Mouse (Mus musculus) hindbrain, embryonic 12.5 days (tissue): ENCODE results near the gene Abcf1. TPM values are rescaled to one million over a fixed set of nuclear protein-coding genes. Genes with fewer than 3 reads are reported as not detected.

Experiments
- ATAC-seq: fragments of 200-750 bp; cut with Nextera tagmentation; 2 replicates; pipeline ENCODE4 v1.8.0; 2017; ENCODE audit warnings: moderate TSS enrichment; ENCODE audit not compliant: low FRiP score
- H3K27ac ChIP-seq: fragments of 300-500 bp; sonication (generic); 2 replicates; pipeline ENCODE4 v1.5.1; 2016; ENCODE audit warnings: mild to moderate bottlenecking
- H3K27me3 ChIP-seq: fragments of 300-500 bp; sonication (generic); 2 replicates; pipeline ENCODE4 v1.6.1; 2016; ENCODE audit warnings: mild to moderate bottlenecking
- H3K36me3 ChIP-seq: fragments of 300-500 bp; sonication (generic); 2 replicates; pipeline ENCODE4 v1.6.1; 2016; ENCODE audit warnings: mild to moderate bottlenecking
- H3K4me1 ChIP-seq: fragments of 300-500 bp; sonication (generic); 2 replicates; pipeline ENCODE4 v1.6.1; 2016
- H3K4me2 ChIP-seq: fragments of 300-500 bp; sonication (generic); replicated peaks from 2 replicates; pipeline ENCODE4 v1.6.1; 2016; ENCODE audit warnings: mild to moderate bottlenecking
- H3K4me3 ChIP-seq: fragments of 300-500 bp; sonication (generic); 2 replicates; pipeline ENCODE4 v1.5.1; 2016; ENCODE audit warnings: mild to moderate bottlenecking
- H3K9ac ChIP-seq: fragments of 300-500 bp; sonication (generic); 2 replicates; pipeline ENCODE4 v1.6.1; 2016; ENCODE audit warnings: mild to moderate bottlenecking, moderate library complexity
- H3K9me3 ChIP-seq: fragments of 300-500 bp; sonication (generic); replicated peaks from 2 replicates; pipeline ENCODE4 v1.6.1; 2016; ENCODE audit warnings: mild to moderate bottlenecking
- WGBS: fragments of 180-500 bp; shearing (Covaris S2); methylation state at CpG from one replicate; pipeline ENCODE4 v1.1.7; 2016; 5-methylcytosine and 5-hydroxymethylcytosine counted together
- polyA plus RNA-seq: library from polyadenylated mRNA; unstranded; fragments of >200 nt; fragmentation: Nextera tagmentation; extraction: Ambion mirVana; gene quantifications from 2 replicates; pipeline ENCODE4 v1.2.1, GENCODE M21; 2016

The Abcf1 gene
- polyA plus RNA-seq, 1 experiment from 2014 or later, result 109 TPM

DNA sequence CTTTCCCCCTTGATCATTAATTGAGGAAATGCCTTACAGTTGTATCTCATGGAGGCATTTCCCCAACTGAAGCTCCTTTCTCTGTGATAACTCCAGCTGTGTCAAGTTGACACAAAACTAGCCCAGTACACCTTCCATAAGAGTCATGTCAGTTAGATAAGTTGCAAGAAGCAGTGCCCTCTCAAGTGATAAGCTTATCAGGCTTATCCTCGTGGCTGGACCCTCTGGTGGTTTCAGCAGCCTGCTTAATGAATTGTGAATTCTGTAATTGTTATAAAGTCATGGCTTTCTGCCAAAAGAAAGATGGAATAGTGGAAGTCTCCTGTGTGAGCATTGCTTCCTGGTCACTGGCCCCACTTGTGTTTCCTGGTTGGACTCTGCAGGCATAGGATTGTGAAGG lies 42.1 kb downstream of the Abcf1 start:
- 81% methylated on average over 1 of the region's 1 CpGs for WGBS
- Histone ChIP-seq H3K9ac (no peak overlapping the region), H3K4me3 (no peak overlapping the region), H3K36me3 (peaks cover 86% of the 10 kb centered on the region), H3K9me3 (no peaks in the 10 kb centered on the region), H3K27ac (no peak overlapping the region), H3K27me3 (no peaks in the 10 kb centered on the region), H3K4me2 (no peak overlapping the region), H3K4me1 (no peaks in the 10 kb centered on the region)
- ATAC-seq, result no peak

GRCm38 (mm10) chr17:35923281-35923680 lies 46.3 kb downstream of the Abcf1 start:
- Histone ChIP-seq H3K9me3 (no peaks in the 10 kb centered on the region), H3K36me3 (peaks cover 50% of the 10 kb centered on the region), H3K4me3 (no peak overlapping the region), H3K27ac (no peak overlapping the region), H3K4me2 (no peak overlapping the region), H3K9ac (no peak overlapping the region), H3K27me3 (no peaks in the 10 kb centered on the region), H3K4me1 (peaks cover 27% of the 10 kb centered on the region)
- WGBS, result 91% methylated on average over 4 of the region's 4 CpGs
- no peak for ATAC-seq

DNA sequence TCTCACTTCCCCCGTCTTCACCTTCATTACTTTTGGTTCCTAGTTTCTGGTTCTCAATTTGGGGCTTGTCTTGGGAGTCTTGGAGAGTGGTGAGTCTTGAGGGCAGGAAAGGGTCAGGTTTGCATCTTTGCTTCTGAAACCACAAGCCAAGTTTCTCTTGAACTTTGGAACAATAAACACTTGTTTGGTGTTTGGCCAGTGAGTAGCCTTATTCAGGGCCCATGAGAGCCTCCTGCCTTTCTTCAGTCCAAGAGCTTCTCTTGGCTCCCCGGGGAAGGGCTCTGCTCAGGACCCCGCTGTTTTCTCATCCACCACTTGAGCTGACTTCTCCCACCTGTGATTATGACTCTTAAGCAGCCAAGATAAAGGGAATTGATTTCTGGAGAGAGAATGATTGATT lies 47.0 kb downstream of the Abcf1 start:
- 89% methylated on average over 3 of the region's 3 CpGs for WGBS
- H3K27ac ChIP-seq, result no peak overlapping the region
- no peak for ATAC-seq
- H3K27me3 ChIP-seq, result no peaks in the 10 kb centered on the region
- peaks cover 43% of the 10 kb centered on the region for H3K36me3 ChIP-seq
- no peak overlapping the region for H3K9ac ChIP-seq
- H3K4me2 ChIP-seq, result no peak overlapping the region
- no peaks in the 10 kb centered on the region for H3K9me3 ChIP-seq
- peaks cover 27% of the 10 kb centered on the region for H3K4me1 ChIP-seq
- H3K4me3 ChIP-seq, result no peak overlapping the region

DNA sequence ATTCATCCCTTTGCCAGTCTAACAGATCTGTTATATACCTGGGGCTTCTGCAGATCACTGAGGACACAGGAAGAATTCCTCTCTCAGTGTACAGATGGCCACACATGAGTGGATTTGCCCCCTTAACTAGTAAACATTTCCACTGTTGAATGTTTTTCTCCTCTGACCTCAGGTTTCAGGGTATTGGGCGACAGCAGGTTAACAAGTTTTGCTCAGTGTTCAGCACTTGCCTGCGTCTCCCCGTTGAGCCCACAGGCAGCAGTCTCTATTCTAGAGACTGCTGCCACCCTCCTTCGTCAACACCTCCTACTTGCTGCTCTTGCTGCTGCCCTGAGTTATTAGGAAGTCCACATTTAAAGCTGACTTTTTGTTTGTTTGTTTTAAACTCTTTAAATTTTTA lies 47.9 kb downstream of the Abcf1 start:
- no peak for ATAC-seq
- WGBS, result 89% methylated on average over 4 of the region's 4 CpGs
- Histone ChIP-seq H3K36me3 (peaks cover 37% of the 10 kb centered on the region), H3K4me2 (no peak overlapping the region), H3K27me3 (no peaks in the 10 kb centered on the region), H3K9me3 (no peaks in the 10 kb centered on the region), H3K4me3 (no peak overlapping the region), H3K27ac (no peak overlapping the region), H3K9ac (no peak overlapping the region), H3K4me1 (peaks cover 27% of the 10 kb centered on the region)

GRCm38 (mm10) chr17:35920862-35921562 lies 48.5 kb downstream of the Abcf1 start:
- Histone ChIP-seq H3K4me3 (no peak overlapping the region), H3K9ac (no peak overlapping the region; the same call in 1 of the 2 replicates), H3K9me3 (no peaks in the 10 kb centered on the region), H3K27me3 (no peaks in the 10 kb centered on the region), H3K4me1 (peaks cover 27% of the 10 kb centered on the region), H3K4me2 (peak overlapping the region; percentile 89; the same call in 1 of the 2 replicates), H3K27ac (peak overlapping the region; percentile 99), H3K36me3 (peaks cover 30% of the 10 kb centered on the region)
- ATAC-seq, result no peak
- 73% methylated on average over 5 of the region's 5 CpGs for WGBS

DNA sequence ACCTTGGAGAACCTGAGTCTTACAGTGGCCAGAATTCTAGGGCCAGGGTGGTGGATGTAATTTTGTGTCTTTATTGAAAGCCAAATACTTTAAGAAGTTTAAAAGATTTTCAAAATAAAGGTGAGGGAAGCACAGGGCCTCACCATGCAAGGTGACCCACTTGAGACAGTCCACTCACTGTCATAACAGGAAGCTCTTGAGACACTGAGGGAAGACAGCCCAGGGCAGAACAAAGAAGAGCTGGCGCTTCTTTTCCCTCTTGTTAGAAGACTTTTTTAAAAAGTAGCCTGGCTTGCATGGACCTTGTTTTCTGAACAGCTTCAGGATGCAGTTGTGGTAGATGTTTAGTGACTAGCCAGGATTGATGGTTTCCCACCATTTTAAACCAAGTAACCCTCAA lies 49.2 kb downstream of the Abcf1 start:
- peak overlapping the region; percentile 99 for H3K27ac ChIP-seq
- no peak overlapping the region for H3K9ac ChIP-seq
- no peaks in the 10 kb centered on the region for H3K9me3 ChIP-seq
- H3K4me3 ChIP-seq, result no peak overlapping the region
- WGBS, result 86% methylated on average over 1 of the region's 1 CpGs
- no peaks in the 10 kb centered on the region for H3K27me3 ChIP-seq
- ATAC-seq, result no peak
- peak overlapping the region; percentile 89 for H3K4me2 ChIP-seq
- H3K4me1 ChIP-seq, result peaks cover 30% of the 10 kb centered on the region
- peaks cover 25% of the 10 kb centered on the region for H3K36me3 ChIP-seq

GRCm38 (mm10) chr17:35919864-35920301 lies 49.7 kb downstream of the Abcf1 start:
- 51% methylated on average over 6 of the region's 6 CpGs for WGBS
- ATAC-seq, result no peak

DNA sequence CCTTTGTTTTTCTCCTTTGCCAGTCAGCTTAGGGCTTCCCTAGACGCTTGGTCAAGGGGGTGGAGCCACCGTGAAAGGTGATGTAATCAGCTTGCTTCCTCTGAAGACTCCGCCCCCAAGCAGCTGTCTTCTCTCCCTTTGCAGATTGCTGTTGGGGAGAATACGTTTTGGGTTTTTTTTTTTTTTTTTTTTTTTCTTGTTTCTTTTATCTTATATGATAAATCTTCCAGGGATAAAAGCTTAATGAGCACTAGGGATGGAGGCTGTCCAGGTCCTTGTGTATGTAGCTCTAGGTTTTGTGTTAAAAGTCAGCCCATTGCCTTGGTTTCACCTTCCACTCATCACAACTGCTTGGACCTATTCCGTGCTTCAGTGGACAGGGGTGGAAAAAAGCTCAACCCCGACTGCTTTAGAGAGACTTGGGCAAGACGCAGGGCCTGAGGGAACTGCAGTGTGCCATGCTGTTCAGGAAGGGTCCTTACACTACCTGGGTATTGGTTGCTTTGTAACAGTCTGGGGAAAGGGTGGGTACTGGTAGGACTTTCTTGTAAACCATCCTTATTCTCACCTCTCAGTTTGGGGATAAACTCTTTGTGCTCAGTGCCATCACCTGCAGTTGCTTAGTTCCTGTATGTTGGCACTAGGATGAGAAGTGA lies 50.4 kb downstream of the Abcf1 start:
- Histone ChIP-seq H3K9ac (peak overlapping the region; percentile 96), H3K4me3 (peak overlapping the region; percentile 65), H3K9me3 (no peaks in the 10 kb centered on the region), H3K4me2 (peak overlapping the region; percentile 89), H3K4me1 (peaks cover 37% of the 10 kb centered on the region), H3K27ac (peak overlapping the region; percentile 99), H3K27me3 (no peaks in the 10 kb centered on the region), H3K36me3 (peaks cover 15% of the 10 kb centered on the region)
- WGBS, result 14% methylated on average over 7 of the region's 7 CpGs
- peak; percentile 44 for ATAC-seq

More at GRCm38 (mm10) chr17:35919864-35920301, 49.7 kb downstream of the Abcf1 start:
- no peaks in the 10 kb centered on the region for H3K27me3 ChIP-seq
- H3K9ac ChIP-seq, result peak overlapping the region; percentile 96
- peak overlapping the region; percentile 65 for H3K4me3 ChIP-seq
- peaks cover 35% of the 10 kb centered on the region for H3K4me1 ChIP-seq
- peaks cover 20% of the 10 kb centered on the region for H3K36me3 ChIP-seq
- H3K4me2 ChIP-seq, result peak overlapping the region; percentile 89
- H3K9me3 ChIP-seq, result no peaks in the 10 kb centered on the region
- H3K27ac ChIP-seq, result peak overlapping the region; percentile 99

GRCm38 (mm10) chr17:35918276-35919059 lies 51.1 kb downstream of the Abcf1 start:
- peaks cover 11% of the 10 kb centered on the region; the same call in 1 of the 2 replicates for H3K36me3 ChIP-seq
- H3K27ac ChIP-seq, result peak overlapping the region; percentile 99
- H3K27me3 ChIP-seq, result no peaks in the 10 kb centered on the region
- no peaks in the 10 kb centered on the region for H3K9me3 ChIP-seq
- peak overlapping the region; percentile 89 for H3K4me2 ChIP-seq
- ATAC-seq, result no peak
- H3K4me3 ChIP-seq, result peak overlapping the region; percentile 65
- under 1% methylated on average over 11 of the region's 11 CpGs for WGBS
- peaks cover 37% of the 10 kb centered on the region for H3K4me1 ChIP-seq
- peak overlapping the region; percentile 96 for H3K9ac ChIP-seq

DNA sequence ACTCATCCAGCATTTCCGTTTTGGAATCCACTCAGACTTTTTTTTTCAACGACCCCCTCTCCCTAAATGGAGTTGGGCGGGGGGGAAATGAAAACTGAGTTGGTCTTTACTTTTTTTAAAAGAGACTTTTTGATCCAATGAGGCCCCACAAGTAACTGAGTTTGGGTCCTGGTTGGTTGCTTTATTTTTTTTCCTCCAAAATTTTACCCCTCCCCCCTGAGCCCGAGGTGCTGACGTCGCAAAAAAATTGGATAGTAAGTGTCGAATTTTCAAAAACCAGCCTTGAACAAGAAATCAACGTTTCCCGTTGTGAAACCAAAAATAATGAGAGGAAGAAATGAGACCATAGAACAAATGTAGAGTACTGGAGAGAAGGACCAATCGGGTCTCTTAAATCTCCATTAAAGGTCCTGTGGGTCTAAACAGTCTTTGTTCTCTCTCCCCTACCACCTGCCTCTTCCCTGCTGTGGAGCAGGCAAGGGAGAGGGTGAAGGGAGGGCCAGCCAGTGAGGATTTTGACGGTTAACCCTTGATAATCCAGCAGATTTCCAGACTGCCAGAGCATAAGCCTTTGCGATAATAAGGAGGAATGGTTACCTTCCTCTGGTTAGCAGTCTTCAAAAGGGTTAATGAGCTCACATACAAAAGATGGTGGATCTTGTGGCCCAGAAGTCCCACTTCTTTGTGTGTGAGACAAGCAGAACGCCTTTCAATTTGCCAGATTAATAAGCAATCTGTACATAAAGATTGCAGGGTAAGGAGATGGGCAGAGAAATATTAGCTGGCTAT lies 51.9 kb downstream of the Abcf1 start:
- peaks cover 37% of the 10 kb centered on the region for H3K4me1 ChIP-seq
- H3K27ac ChIP-seq, result peak overlapping the region; percentile 99
- no peaks in the 10 kb centered on the region for H3K9me3 ChIP-seq
- peaks cover 13% of the 10 kb centered on the region; the same call in 1 of the 2 replicates for H3K36me3 ChIP-seq
- ATAC-seq, result 0 out of 2 replicates have a peak, but pooled peaks have one; percentile 1
- H3K4me2 ChIP-seq, result peak overlapping the region; percentile 89
- peak overlapping the region; percentile 65 for H3K4me3 ChIP-seq
- under 1% methylated on average over 13 of the region's 13 CpGs for WGBS
- no peaks in the 10 kb centered on the region for H3K27me3 ChIP-seq
- H3K9ac ChIP-seq, result peak overlapping the region; percentile 96

DNA sequence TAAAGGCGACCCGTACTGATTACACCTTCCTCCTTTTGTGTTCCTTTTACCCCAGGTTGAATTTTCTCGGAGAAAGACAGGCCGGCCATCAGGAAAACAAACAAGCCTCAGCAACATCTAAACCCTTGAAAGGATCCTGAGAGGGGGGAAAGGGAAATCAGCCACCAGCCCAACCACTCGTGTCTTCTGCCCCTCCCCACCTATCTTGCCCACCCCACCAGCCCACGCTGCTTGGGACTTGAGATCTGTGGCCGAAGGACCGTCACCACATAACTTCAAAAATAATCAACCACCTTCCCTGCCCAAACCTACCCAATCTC lies 52.5 kb downstream of the Abcf1 start:
- Histone ChIP-seq H3K27ac (peak overlapping the region; percentile 99), H3K4me1 (peaks cover 35% of the 10 kb centered on the region), H3K4me3 (peak overlapping the region; percentile 65), H3K4me2 (peak overlapping the region; percentile 89), H3K9me3 (no peaks in the 10 kb centered on the region), H3K36me3 (peaks cover 17% of the 10 kb centered on the region; the same call in 1 of the 2 replicates), H3K27me3 (no peaks in the 10 kb centered on the region), H3K9ac (peak overlapping the region; percentile 96)
- WGBS, result 0% methylated on average over 8 of the region's 8 CpGs
- ATAC-seq, result no peak
